Mouse (Mus musculus) midbrain, embryonic 10.5 days (tissue): ENCODE results near the gene Grip1. TPM values are rescaled to one million over a fixed set of nuclear protein-coding genes. Genes with fewer than 3 reads are reported as not detected.
A peak's percentile ranks its signal among the peaks of the same experiment; 100 is the strongest.

Experiments used
- DNase-seq: peaks from one replicate; pipeline ENCODE4 v3.0.0-alpha.2; 2017; ENCODE audit warnings: low spot score
- H3K27ac ChIP-seq: fragments of 300-500 bp; sonication (generic); replicated peaks from 2 replicates; pipeline ENCODE4 v1.5.1; 2016; ENCODE audit warnings: mild to moderate bottlenecking
- H3K27me3 ChIP-seq: fragments of 300-500 bp; sonication (generic); 2 replicates; pipeline ENCODE4 v1.6.1; 2016; ENCODE audit warnings: low read depth, mild to moderate bottlenecking; ENCODE audit not compliant: poor library complexity, severe bottlenecking
- H3K36me3 ChIP-seq: fragments of 300-500 bp; sonication (generic); 2 replicates; pipeline ENCODE4 v1.6.1; 2016; ENCODE audit warnings: mild to moderate bottlenecking, moderate library complexity
- H3K4me1 ChIP-seq: fragments of 300-500 bp; sonication (generic); 2 replicates; pipeline ENCODE4 v1.6.1; 2016
- H3K4me3 ChIP-seq: fragments of 300-500 bp; sonication (generic); 2 replicates; pipeline ENCODE4 v1.5.1; 2016; ENCODE audit warnings: mild to moderate bottlenecking, moderate library complexity
- H3K9me3 ChIP-seq: fragments of 300-500 bp; sonication (generic); replicated peaks from 2 replicates; pipeline ENCODE4 v1.6.1; 2016; ENCODE audit warnings: mild to moderate bottlenecking
- WGBS: fragments of 180-500 bp; shearing (Covaris S2); methylation state at CpG from one replicate; pipeline ENCODE4 v1.1.7; 2016; 5-methylcytosine and 5-hydroxymethylcytosine counted together
- polyA plus RNA-seq: library from polyadenylated mRNA; unstranded; fragments of >200 nt; fragmentation: Nextera tagmentation; extraction: Ambion mirVana; gene quantifications from 2 replicates; pipeline ENCODE4 v1.2.1, GENCODE M21; 2016

Grip1 gene
- polyA plus RNA-seq, 1 experiment from 2014 or later: 5.0 TPM

GRCm38 (mm10) chr10:119543771-119544170 lies 90.1 kb downstream of the Grip1 start:
- WGBS: 79% methylated on average over 7 of the region's 7 CpGs
- H3K36me3 ChIP-seq: peaks cover 2% of the 10 kb centered on the region; the same call in 1 of the 2 replicates
- H3K27me3 ChIP-seq: no peaks in the 10 kb centered on the region
- H3K27ac ChIP-seq: no peak overlapping the region
- no peak for DNase-seq
- peaks cover 14% of the 10 kb centered on the region; the same call in 1 of the 2 replicates for H3K9me3 ChIP-seq
- H3K4me1 ChIP-seq: peaks cover 9% of the 10 kb centered on the region; the same call in 1 of the 2 replicates
- H3K4me3 ChIP-seq: no peak overlapping the region

GRCm38 (mm10) chr10:119544743-119545142 lies 91.1 kb downstream of the Grip1 start:
- Histone ChIP-seq H3K9me3 (peaks cover 14% of the 10 kb centered on the region; the same call in 1 of the 2 replicates), H3K27ac (no peak overlapping the region; the same call in 1 of the 2 replicates), H3K27me3 (no peaks in the 10 kb centered on the region), H3K4me3 (no peak overlapping the region), H3K36me3 (peaks cover 2% of the 10 kb centered on the region; the same call in 1 of the 2 replicates), H3K4me1 (peaks cover 9% of the 10 kb centered on the region; the same call in 1 of the 2 replicates)
- 58% methylated on average over 9 of the region's 9 CpGs for WGBS
- peak; percentile 20 for DNase-seq

GRCm38 (mm10) chr10:119547875-119548274 lies 94.2 kb downstream of the Grip1 start:
- Histone ChIP-seq H3K4me3 (no peak overlapping the region), H3K36me3 (no peaks in the 10 kb centered on the region), H3K27ac (no peak overlapping the region), H3K27me3 (no peaks in the 10 kb centered on the region), H3K9me3 (no peaks in the 10 kb centered on the region), H3K4me1 (peaks cover 9% of the 10 kb centered on the region; the same call in 1 of the 2 replicates)
- DNase-seq: no peak
- 83% methylated on average over 5 of the region's 5 CpGs for WGBS

- H3K4me1 ChIP-seq: peaks cover 9% of the 10 kb centered on the region; the same call in 1 of the 2 replicates
- 95% methylated on average over 10 of the region's 10 CpGs for WGBS
- H3K36me3 ChIP-seq: no peaks in the 10 kb centered on the region
- no peak overlapping the region for H3K4me3 ChIP-seq
- no peak for DNase-seq
- H3K27ac ChIP-seq: no peak overlapping the region
- H3K9me3 ChIP-seq: no peaks in the 10 kb centered on the region
- H3K27me3 ChIP-seq: no peaks in the 10 kb centered on the region
Measured at GRCm38 (mm10) chr10:119548774-119549173, 95.1 kb downstream of the Grip1 start.

GRCm38 (mm10) chr10:119550630-119551029 lies 97.0 kb downstream of the Grip1 start:
- Histone ChIP-seq H3K27ac (no peak overlapping the region), H3K9me3 (no peaks in the 10 kb centered on the region), H3K4me3 (no peak overlapping the region), H3K27me3 (no peaks in the 10 kb centered on the region), H3K4me1 (no peaks in the 10 kb centered on the region), H3K36me3 (no peaks in the 10 kb centered on the region)
- WGBS: 86% methylated on average over 6 of the region's 6 CpGs
- DNase-seq: no peak

- H3K4me3 ChIP-seq: no peak overlapping the region
- no peak for DNase-seq
- H3K9me3 ChIP-seq: no peaks in the 10 kb centered on the region
- H3K4me1 ChIP-seq: no peaks in the 10 kb centered on the region
- no peak overlapping the region for H3K27ac ChIP-seq
- no peaks in the 10 kb centered on the region for H3K27me3 ChIP-seq
- 85% methylated on average over 7 of the region's 7 CpGs for WGBS
- H3K36me3 ChIP-seq: no peaks in the 10 kb centered on the region
Measured at GRCm38 (mm10) chr10:119556346-119556745, 102.7 kb downstream of the Grip1 start.

- H3K4me1 ChIP-seq: no peaks in the 10 kb centered on the region
- 95% methylated on average over 7 of the region's 7 CpGs for WGBS
- DNase-seq: no peak
- H3K9me3 ChIP-seq: no peaks in the 10 kb centered on the region
- no peak overlapping the region for H3K4me3 ChIP-seq
- H3K36me3 ChIP-seq: no peaks in the 10 kb centered on the region
- no peaks in the 10 kb centered on the region for H3K27me3 ChIP-seq
- H3K27ac ChIP-seq: no peak overlapping the region
Measured at GRCm38 (mm10) chr10:119558432-119558831, 104.8 kb downstream of the Grip1 start.

- no peak overlapping the region for H3K4me3 ChIP-seq
- no peak for DNase-seq
- no peaks in the 10 kb centered on the region for H3K36me3 ChIP-seq
- 94% methylated on average over 7 of the region's 7 CpGs for WGBS
- H3K9me3 ChIP-seq: 0 out of 2 replicates have a peak, but pooled peaks cover 4% of the 10 kb centered on the region
- no peaks in the 10 kb centered on the region for H3K27me3 ChIP-seq
- H3K4me1 ChIP-seq: no peaks in the 10 kb centered on the region
- H3K27ac ChIP-seq: no peak overlapping the region
Measured at GRCm38 (mm10) chr10:119564862-119565261, 111.2 kb downstream of the Grip1 start.

GRCm38 (mm10) chr10:119573134-119573533 lies 119.5 kb downstream of the Grip1 start:
- Histone ChIP-seq H3K27ac (no peak overlapping the region), H3K4me3 (no peak overlapping the region), H3K9me3 (no peaks in the 10 kb centered on the region), H3K27me3 (no peaks in the 10 kb centered on the region), H3K36me3 (no peaks in the 10 kb centered on the region), H3K4me1 (no peaks in the 10 kb centered on the region)
- 93% methylated on average over 9 of the region's 9 CpGs for WGBS
- no peak for DNase-seq

- H3K27me3 ChIP-seq: no peaks in the 10 kb centered on the region
- no peak for DNase-seq
- H3K36me3 ChIP-seq: no peaks in the 10 kb centered on the region
- no peak overlapping the region for H3K27ac ChIP-seq
- no peaks in the 10 kb centered on the region for H3K4me1 ChIP-seq
- 89% methylated on average over 1 of the region's 1 CpGs for WGBS
- H3K4me3 ChIP-seq: no peak overlapping the region
- no peaks in the 10 kb centered on the region for H3K9me3 ChIP-seq
Measured at GRCm38 (mm10) chr10:119575780-119576179, 122.2 kb downstream of the Grip1 start.

- Histone ChIP-seq H3K9me3 (no peaks in the 10 kb centered on the region), H3K4me1 (peaks cover 5% of the 10 kb centered on the region; the same call in 1 of the 2 replicates), H3K4me3 (no peak overlapping the region), H3K27me3 (no peaks in the 10 kb centered on the region), H3K27ac (no peak overlapping the region), H3K36me3 (no peaks in the 10 kb centered on the region)
- DNase-seq: no peak
- 86% methylated on average over 4 of the region's 4 CpGs for whole genome bisulfite sequencing
Measured at GRCm38 (mm10) chr10:119580024-119580423, 126.4 kb downstream of the Grip1 start.

GRCm38 (mm10) chr10:119584666-119585065 lies 131.0 kb downstream of the Grip1 start:
- H3K4me1 ChIP-seq: peaks cover 5% of the 10 kb centered on the region; the same call in 1 of the 2 replicates
- 83% methylated on average over 6 of the region's 6 CpGs for WGBS
- no peaks in the 10 kb centered on the region for H3K36me3 ChIP-seq
- H3K27me3 ChIP-seq: no peaks in the 10 kb centered on the region
- H3K4me3 ChIP-seq: no peak overlapping the region
- DNase-seq: no peak
- H3K27ac ChIP-seq: no peak overlapping the region
- no peaks in the 10 kb centered on the region for H3K9me3 ChIP-seq

- no peak overlapping the region for H3K4me3 ChIP-seq
- H3K4me1 ChIP-seq: peaks cover 5% of the 10 kb centered on the region; the same call in 1 of the 2 replicates
- H3K9me3 ChIP-seq: no peaks in the 10 kb centered on the region
- DNase-seq: no peak
- no peaks in the 10 kb centered on the region for H3K27me3 ChIP-seq
- no peaks in the 10 kb centered on the region for H3K36me3 ChIP-seq
- no peak overlapping the region for H3K27ac ChIP-seq
- WGBS: 82% methylated on average over 3 of the region's 3 CpGs
Measured at GRCm38 (mm10) chr10:119586976-119587375, 133.3 kb downstream of the Grip1 start.

GRCm38 (mm10) chr10:119596822-119597221 lies 143.2 kb downstream of the Grip1 start:
- WGBS: 83% methylated on average over 5 of the region's 5 CpGs
- no peaks in the 10 kb centered on the region for H3K27me3 ChIP-seq
- no peaks in the 10 kb centered on the region for H3K4me1 ChIP-seq
- DNase-seq: no peak
- no peak overlapping the region for H3K4me3 ChIP-seq
- H3K36me3 ChIP-seq: no peaks in the 10 kb centered on the region
- H3K9me3 ChIP-seq: no peaks in the 10 kb centered on the region
- H3K27ac ChIP-seq: no peak overlapping the region
